Mouse (Mus musculus) forebrain, embryonic 13.5 days (tissue): ENCODE measurements around the gene Slamf8. TPM values are rescaled to one million over a fixed set of nuclear protein-coding genes. Genes with fewer than 3 reads are reported as not detected.

Experiments
- ATAC-seq: fragments of 200-750 bp; cut with Nextera tagmentation; 2 replicates; pipeline ENCODE4 v1.8.0; 2017
- H3K27ac ChIP-seq: fragments of 300-500 bp; sonication (generic); 2 replicates; pipeline ENCODE4 v1.5.1; 2015; ENCODE audit warnings: inconsistent platforms, mild to moderate bottlenecking, moderate library complexity
- H3K27me3 ChIP-seq: fragments of 300-500 bp; sonication (generic); 2 replicates; pipeline ENCODE4 v1.6.1; 2015; ENCODE audit warnings: mild to moderate bottlenecking, inconsistent platforms
- H3K36me3 ChIP-seq: fragments of 300-500 bp; sonication (generic); 2 replicates; pipeline ENCODE4 v1.6.1; 2015; ENCODE audit warnings: mild to moderate bottlenecking, inconsistent platforms; ENCODE audit not compliant: poor library complexity, severe bottlenecking
- H3K4me1 ChIP-seq: fragments of 300-500 bp; sonication (generic); 2 replicates; pipeline ENCODE4 v1.6.1; 2015; ENCODE audit warnings: inconsistent platforms
- H3K4me2 ChIP-seq: fragments of 300-500 bp; sonication (generic); 2 replicates; pipeline ENCODE4 v1.6.1; 2015; ENCODE audit warnings: inconsistent platforms, mild to moderate bottlenecking, moderate library complexity
- H3K4me3 ChIP-seq: fragments of 300-500 bp; sonication (generic); 2 replicates; pipeline ENCODE4 v1.5.1; 2015; ENCODE audit warnings: mild to moderate bottlenecking, inconsistent platforms
- H3K9ac ChIP-seq: fragments of 300-500 bp; sonication (generic); 2 replicates; pipeline ENCODE4 v1.6.1; 2015; ENCODE audit warnings: mild to moderate bottlenecking, inconsistent platforms
- H3K9me3 ChIP-seq: fragments of 300-500 bp; sonication (generic); replicated peaks from 2 replicates; pipeline ENCODE4 v1.6.1; 2016; ENCODE audit warnings: inconsistent platforms
- WGBS: fragments of 180-500 bp; shearing (Covaris S2); methylation state at CpG from one replicate; pipeline ENCODE4 v1.1.7; 2015; 5-methylcytosine and 5-hydroxymethylcytosine counted together
- polyA plus RNA-seq: library from polyadenylated mRNA; unstranded; fragments of >200 nt; fragmentation: Nextera tagmentation; extraction: Ambion mirVana; gene quantifications from 2 replicates; pipeline ENCODE4 v1.2.1, GENCODE M21; 2015

The Slamf8 gene
- not detected in 2 replicates for polyA plus RNA-seq

- no peak for ATAC-seq
- WGBS, result 84% methylated on average over 7 of the region's 7 CpGs
- Histone ChIP-seq H3K9ac (no peak within 1 kb of the TSS), H3K4me3 (no peak within 1 kb of the TSS), H3K4me1 (peaks cover 12% of the 10 kb centered on the region), H3K4me2 (no peak within 1 kb of the TSS), H3K9me3 (no peaks in the 10 kb centered on the region), H3K36me3 (no peaks in the 10 kb centered on the region), H3K27ac (no peak within 1 kb of the TSS), H3K27me3 (peaks cover 19% of the 10 kb centered on the region)
Observed at GRCm38 (mm10) chr1:172590385-172590784, at the start of gene Slamf8. Slamf8 (minus strand) TSS chr1:172590568.

- no peak overlapping the region for H3K4me3 ChIP-seq
- 60% methylated on average over 2 of the region's 2 CpGs for whole genome bisulfite sequencing
Observed at GRCm38 (mm10) chr1:172638781-172639180, 48.4 kb upstream of the Slamf8 start.

GRCm38 (mm10) chr1:172637801-172638200 is 47.4 kb upstream of the Slamf8 start:
- no peak overlapping the region for H3K9ac ChIP-seq
- WGBS, result 86% methylated on average over 4 of the region's 4 CpGs

More at GRCm38 (mm10) chr1:172638781-172639180, 48.4 kb upstream of the Slamf8 start:
- Histone ChIP-seq H3K9me3 (no peaks in the 10 kb centered on the region), H3K27me3 (no peaks in the 10 kb centered on the region), H3K27ac (no peak overlapping the region), H3K9ac (no peak overlapping the region), H3K4me2 (no peak overlapping the region), H3K4me1 (no peaks in the 10 kb centered on the region), H3K36me3 (no peaks in the 10 kb centered on the region)
- ATAC-seq, result no peak

GRCm38 (mm10) chr1:172636266-172636665 is 45.9 kb upstream of the Slamf8 start:
- Histone ChIP-seq H3K27me3 (no peaks in the 10 kb centered on the region), H3K4me3 (no peak overlapping the region), H3K4me1 (no peaks in the 10 kb centered on the region), H3K4me2 (no peak overlapping the region), H3K27ac (no peak overlapping the region), H3K36me3 (no peaks in the 10 kb centered on the region), H3K9ac (no peak overlapping the region), H3K9me3 (no peaks in the 10 kb centered on the region)
- WGBS, result 93% methylated on average over 5 of the region's 5 CpGs
- ATAC-seq, result no peak

More at GRCm38 (mm10) chr1:172637801-172638200, 47.4 kb upstream of the Slamf8 start:
- no peak overlapping the region for H3K27ac ChIP-seq
- no peak for ATAC-seq
- H3K4me1 ChIP-seq, result no peaks in the 10 kb centered on the region
- no peak overlapping the region for H3K4me2 ChIP-seq
- H3K4me3 ChIP-seq, result no peak overlapping the region
- no peaks in the 10 kb centered on the region for H3K36me3 ChIP-seq
- H3K9me3 ChIP-seq, result no peaks in the 10 kb centered on the region
- no peaks in the 10 kb centered on the region for H3K27me3 ChIP-seq

GRCm38 (mm10) chr1:172635258-172635657 is 44.9 kb upstream of the Slamf8 start:
- no peaks in the 10 kb centered on the region for H3K4me1 ChIP-seq
- no peak overlapping the region for H3K27ac ChIP-seq
- no peaks in the 10 kb centered on the region for H3K27me3 ChIP-seq
- H3K4me2 ChIP-seq, result no peak overlapping the region
- no peaks in the 10 kb centered on the region for H3K36me3 ChIP-seq
- WGBS, result 73% methylated on average over 4 of the region's 4 CpGs
- ATAC-seq, result no peak
- H3K4me3 ChIP-seq, result no peak overlapping the region
- no peak overlapping the region for H3K9ac ChIP-seq
- H3K9me3 ChIP-seq, result no peaks in the 10 kb centered on the region

GRCm38 (mm10) chr1:172634136-172634535 is 43.8 kb upstream of the Slamf8 start:
- Histone ChIP-seq H3K36me3 (no peaks in the 10 kb centered on the region), H3K27ac (no peak overlapping the region), H3K9ac (no peak overlapping the region), H3K27me3 (no peaks in the 10 kb centered on the region), H3K9me3 (no peaks in the 10 kb centered on the region), H3K4me3 (no peak overlapping the region), H3K4me2 (no peak overlapping the region), H3K4me1 (no peaks in the 10 kb centered on the region)
- 85% methylated on average over 2 of the region's 2 CpGs for WGBS
- ATAC-seq, result no peak

GRCm38 (mm10) chr1:172632451-172633326 is 42.3 kb upstream of the Slamf8 start, which contains the start of gene Dusp23:
Dusp23 (minus strand) TSS chr1:172632962.
- Histone ChIP-seq H3K9ac (peak within 1 kb of the TSS; percentile 64), H3K9me3 (no peaks in the 10 kb centered on the region), H3K4me2 (peak within 1 kb of the TSS; percentile 80), H3K4me1 (no peaks in the 10 kb centered on the region), H3K27ac (peak within 1 kb of the TSS; percentile 40; the same call in 1 of the 2 replicates), H3K4me3 (peak within 1 kb of the TSS; percentile 70), H3K27me3 (no peaks in the 10 kb centered on the region), H3K36me3 (no peaks in the 10 kb centered on the region)
- peak; percentile 99 for ATAC-seq
- WGBS, result under 1% methylated on average over 53 of the region's 53 CpGs

- WGBS, result 87% methylated on average over 5 of the region's 5 CpGs
Observed at GRCm38 (mm10) chr1:172631721-172632120, 41.4 kb upstream of the Slamf8 start.

GRCm38 (mm10) chr1:172629831-172630230 is 39.5 kb upstream of the Slamf8 start:
- Histone ChIP-seq H3K4me3 (no peak overlapping the region), H3K4me2 (no peak overlapping the region), H3K27ac (no peak overlapping the region), H3K9ac (no peak overlapping the region), H3K9me3 (no peaks in the 10 kb centered on the region), H3K4me1 (no peaks in the 10 kb centered on the region), H3K36me3 (no peaks in the 10 kb centered on the region), H3K27me3 (no peaks in the 10 kb centered on the region)
- no peak for ATAC-seq
- 81% methylated on average over 7 of the region's 7 CpGs for WGBS

More at GRCm38 (mm10) chr1:172631721-172632120, 41.4 kb upstream of the Slamf8 start:
- Histone ChIP-seq H3K4me2 (0 out of 2 replicates have a peak overlapping the region, but pooled peaks have one; percentile 4), H3K9me3 (no peaks in the 10 kb centered on the region), H3K9ac (no peak overlapping the region), H3K4me3 (no peak overlapping the region), H3K27me3 (no peaks in the 10 kb centered on the region), H3K27ac (no peak overlapping the region), H3K36me3 (no peaks in the 10 kb centered on the region), H3K4me1 (no peaks in the 10 kb centered on the region)
- no peak for ATAC-seq

- Histone ChIP-seq H3K9me3 (no peaks in the 10 kb centered on the region), H3K4me3 (no peak overlapping the region), H3K9ac (no peak overlapping the region), H3K4me2 (no peak overlapping the region), H3K4me1 (no peaks in the 10 kb centered on the region), H3K36me3 (no peaks in the 10 kb centered on the region), H3K27ac (no peak overlapping the region), H3K27me3 (no peaks in the 10 kb centered on the region)
- 94% methylated on average over 3 of the region's 3 CpGs for WGBS
- ATAC-seq, result no peak
Observed at GRCm38 (mm10) chr1:172626306-172626705, 35.9 kb upstream of the Slamf8 start.

- Histone ChIP-seq H3K27ac (no peak overlapping the region), H3K36me3 (no peaks in the 10 kb centered on the region), H3K9ac (no peak overlapping the region), H3K4me1 (no peaks in the 10 kb centered on the region), H3K9me3 (no peaks in the 10 kb centered on the region), H3K27me3 (no peaks in the 10 kb centered on the region), H3K4me3 (no peak overlapping the region), H3K4me2 (no peak overlapping the region)
- ATAC-seq, result no peak
- WGBS, result 83% methylated on average over 3 of the region's 3 CpGs
Observed at GRCm38 (mm10) chr1:172624081-172624480, 33.7 kb upstream of the Slamf8 start.

- WGBS, result 82% methylated on average over 5 of the region's 5 CpGs
Observed at GRCm38 (mm10) chr1:172623599-172623998, 33.2 kb upstream of the Slamf8 start.

More at GRCm38 (mm10) chr1:172623599-172623998, 33.2 kb upstream of the Slamf8 start:
- no peaks in the 10 kb centered on the region for H3K36me3 ChIP-seq
- H3K4me3 ChIP-seq, result no peak overlapping the region
- H3K27ac ChIP-seq, result no peak overlapping the region
- no peak for ATAC-seq
- no peaks in the 10 kb centered on the region for H3K27me3 ChIP-seq
- H3K4me1 ChIP-seq, result no peaks in the 10 kb centered on the region
- H3K9me3 ChIP-seq, result no peaks in the 10 kb centered on the region
- no peak overlapping the region for H3K4me2 ChIP-seq
- H3K9ac ChIP-seq, result no peak overlapping the region
